ENCODE assay signal across 13 mouse cellular contexts in genomic region chr5:8863580-8864337, GRCm38 (mm10). TPM values are rescaled to one million over a fixed set of nuclear protein-coding genes. Genes with fewer than 3 reads are reported as not detected.
DNase-seq lines count a peak whose midpoint lies in the region; ATAC-seq lines count a peak whose summit lies in the region.
"Had no signal": no experiment of that assay in that cellular context is flagged by ENCODE, and none has a peak within 500 bp of the region (broad histone marks: within the 10 kb centered on the region; RNA-seq: fewer than 3 reads in every experiment).

No protein-coding gene starts in this region.

- peak; percentile 31 to 60 for DNase-seq in heart, adult 9 months (ENCODE audit: low spot score in 2 of 2)
- DNase-seq in CD4-positive, CD25-positive, alpha-beta regulatory T cell, adult 2 months (ENCODE audit: low read depth, low spot score), result peak; percentile 43
- DNase-seq in MN1 (ENCODE audit: low spot score), result peak; percentile 33
- no peak for DNase-seq in adrenal gland, adult 2 months
- no peak for DNase-seq in left cerebral cortex, postnatal 10 days (ENCODE audit: extremely low spot score in 1 of 2, low spot score in 2 of 2)
- DNase-seq: cerebellum, postnatal 25 days; gastrocnemius, postnatal 25 days; layer of hippocampus, postnatal 36 days; liver, embryonic 13.5 days; spleen, adult 18-20 months had no signal

- H3K27me3 ChIP-seq in heart, embryonic 11.5 days (ENCODE audit: control insufficient read depth, insufficient read depth, low read length), result no peaks in the 10 kb centered on the region
- H3K27me3 ChIP-seq: liver, embryonic 13.5 days had no signal

- no peaks in the 10 kb centered on the region for H3K9me3 ChIP-seq in heart, embryonic 11.5 days (replicated peaks; ENCODE audit: control insufficient read depth, low read length)
- H3K9me3 ChIP-seq: liver, embryonic 13.5 days had no signal

- H3K36me3 ChIP-seq in heart, embryonic 11.5 days (ENCODE audit: control insufficient read depth, insufficient read depth, low read length), result no peaks in the 10 kb centered on the region
- H3K36me3 ChIP-seq: liver, embryonic 13.5 days had no signal

- WGBS in heart, embryonic 11.5 days (ENCODE audit: insufficient replicate concordance), result 58% methylated on average over 14 of the region's 14 CpGs

- no peak overlapping the region for H3K27ac ChIP-seq in heart, embryonic 11.5 days (ENCODE audit: low read depth, low read length)
- H3K27ac ChIP-seq: liver, embryonic 13.5 days had no signal

- H3K9ac ChIP-seq in heart, embryonic 11.5 days (ENCODE audit: low read depth, low read length), result no peak overlapping the region
- H3K9ac ChIP-seq: liver, embryonic 13.5 days had no signal

- H3K4me2 ChIP-seq in heart, embryonic 11.5 days, result no peak overlapping the region
- H3K4me2 ChIP-seq: liver, embryonic 13.5 days had no signal

- no peak for ATAC-seq in heart, embryonic 11.5 days (replicated peaks; ENCODE audit: insufficient number of reproducible peaks, low FRiP score, low TSS enrichment)
- peak; percentile 55 for ATAC-seq in granulocyte monocyte progenitor cell, adult 5-6 weeks (replicated peaks; ENCODE audit: poor library complexity, severe bottlenecking)
- no peak for ATAC-seq in frontal cortex, adult (ENCODE audit: low TSS enrichment)

- H3K4me3 ChIP-seq in heart, embryonic 11.5 days (ENCODE audit: low read depth, low read length), result no peak overlapping the region
- H3K4me3 ChIP-seq: liver, embryonic 13.5 days had no signal

- H3K4me1 ChIP-seq in heart, embryonic 11.5 days (ENCODE audit: control insufficient read depth, insufficient read depth, low read length), result no peaks in the 10 kb centered on the region

- intact Hi-C loops in left cerebral cortex, postnatal 10 days (cut with DNase I), result loop anchor here (10.0 kb wide), 1 partner anchor 181 kb away; no protein-coding TSS in a partner anchor

RNA-seq across cellular contexts. Expression of gene Abcb4, which starts 29.8 kb away (rescaled TPM):
- polyA plus RNA-seq in heart, embryonic 11.5 days (2014; fragmentation: Nextera tagmentation; extraction: Ambion mirVana), result 0.54 and 1.2 TPM in 2 replicates
- 1.4 and 2.7 TPM in 2 replicates for total RNA-seq in granulocyte monocyte progenitor cell, adult 5-6 weeks (2014; fragmentation: Nextera tagmentation)
- 1.4 and 2.0 TPM in 2 replicates for total RNA-seq in granulocyte monocyte progenitor cell, adult 5-6 weeks (2017)
- 1 to 10 TPM; 3.1 to 4.0 TPM for total RNA-seq in adrenal gland, adult 2 months (2021)
- polyA plus RNA-seq in adrenal gland, adult 2 months (2012; rRNA removed), result 0.08 and 0.12 TPM in 2 replicates
- total RNA-seq in left cerebral cortex, postnatal 10 days (2021), result 1 to 10 TPM; 3.1 to 3.5 TPM

Comparison
In these comparisons a context has a peak if more than half of its experiments do, and no peak if none do; other contexts are left out.
1. DNase-seq: peak in heart, adult 9 months (2 of 2), CD4-positive, CD25-positive, alpha-beta regulatory T cell, adult 2 months (single experiment) and MN1 (single experiment); none in adrenal gland, adult 2 months (single experiment) and left cerebral cortex, postnatal 10 days (0 of 2).